Mouse (Mus musculus) embryonic facial prominence, embryonic 11.5 days (tissue): ENCODE measurements around the gene Il9r. TPM values are rescaled to one million over a fixed set of nuclear protein-coding genes. Genes with fewer than 3 reads are reported as not detected.

Source experiments
- ATAC-seq: fragments of 200-750 bp; cut with Nextera tagmentation; replicated peaks from 2 replicates; pipeline ENCODE4 v1.8.0; 2017; ENCODE audit warnings: low read depth; ENCODE audit not compliant: insufficient number of reproducible peaks, low FRiP score, low TSS enrichment
- DNase-seq: peaks from one replicate; pipeline ENCODE4 v3.0.0-alpha.2; 2015; ENCODE audit warnings: low spot score
- H3K27ac ChIP-seq: fragments of 300-500 bp; sonication (generic); replicated peaks from 2 replicates; pipeline ENCODE4 v1.5.1; 2014; ENCODE audit warnings: mild to moderate bottlenecking, low read depth, low read length, control low read depth
- H3K27me3 ChIP-seq: fragments of 300-500 bp; sonication (generic); 2 replicates; pipeline ENCODE4 v1.6.1; 2014; ENCODE audit warnings: mild to moderate bottlenecking, low read length, moderate library complexity, mixed read lengths; ENCODE audit not compliant: control insufficient read depth, insufficient read depth
- H3K36me3 ChIP-seq: fragments of 300-500 bp; sonication (generic); replicated peaks from 2 replicates; pipeline ENCODE4 v1.6.1; 2014; ENCODE audit warnings: low read depth, mild to moderate bottlenecking, low read length, moderate library complexity, mixed read lengths; ENCODE audit not compliant: control insufficient read depth, insufficient read depth
- H3K4me1 ChIP-seq: fragments of 300-500 bp; sonication (generic); 2 replicates; pipeline ENCODE4 v1.6.1; 2014; ENCODE audit warnings: low read length, mixed read lengths; ENCODE audit not compliant: control insufficient read depth, insufficient read depth
- H3K4me2 ChIP-seq: fragments of 300-500 bp; sonication (generic); 2 replicates; pipeline ENCODE4 v1.6.1; 2014; ENCODE audit warnings: low read depth, mild to moderate bottlenecking, control low read depth, low read length, moderate library complexity
- H3K4me3 ChIP-seq: fragments of 300-500 bp; sonication (generic); 2 replicates; pipeline ENCODE4 v1.5.1; 2014; ENCODE audit warnings: low read depth, low read length, control low read depth
- H3K9ac ChIP-seq: fragments of 300-500 bp; sonication (generic); replicated peaks from 2 replicates; pipeline ENCODE4 v1.6.1; 2014; ENCODE audit warnings: mild to moderate bottlenecking, control low read depth, low read length
- H3K9me3 ChIP-seq: fragments of 300-500 bp; sonication (generic); replicated peaks from 2 replicates; pipeline ENCODE4 v1.6.1; 2016; ENCODE audit warnings: mild to moderate bottlenecking, low read length, inconsistent platforms, mixed read lengths; ENCODE audit not compliant: control insufficient read depth
- WGBS: fragments of 180-500 bp; shearing (Covaris S2); extraction: QIAGEN DNeasy Blood & Tissue Kit; methylation state at CpG from one replicate; pipeline ENCODE4 v1.1.7; 2014; 5-methylcytosine and 5-hydroxymethylcytosine counted together
- polyA plus RNA-seq: library from polyadenylated mRNA; unstranded; fragments of >200 nt; fragmentation: Nextera tagmentation; extraction: Ambion mirVana; gene quantifications from 2 replicates; pipeline ENCODE4 v1.2.1, GENCODE M21; 2014

The Il9r gene
- polyA plus RNA-seq, 1 experiment from 2014 or later, result not detected

DNA sequence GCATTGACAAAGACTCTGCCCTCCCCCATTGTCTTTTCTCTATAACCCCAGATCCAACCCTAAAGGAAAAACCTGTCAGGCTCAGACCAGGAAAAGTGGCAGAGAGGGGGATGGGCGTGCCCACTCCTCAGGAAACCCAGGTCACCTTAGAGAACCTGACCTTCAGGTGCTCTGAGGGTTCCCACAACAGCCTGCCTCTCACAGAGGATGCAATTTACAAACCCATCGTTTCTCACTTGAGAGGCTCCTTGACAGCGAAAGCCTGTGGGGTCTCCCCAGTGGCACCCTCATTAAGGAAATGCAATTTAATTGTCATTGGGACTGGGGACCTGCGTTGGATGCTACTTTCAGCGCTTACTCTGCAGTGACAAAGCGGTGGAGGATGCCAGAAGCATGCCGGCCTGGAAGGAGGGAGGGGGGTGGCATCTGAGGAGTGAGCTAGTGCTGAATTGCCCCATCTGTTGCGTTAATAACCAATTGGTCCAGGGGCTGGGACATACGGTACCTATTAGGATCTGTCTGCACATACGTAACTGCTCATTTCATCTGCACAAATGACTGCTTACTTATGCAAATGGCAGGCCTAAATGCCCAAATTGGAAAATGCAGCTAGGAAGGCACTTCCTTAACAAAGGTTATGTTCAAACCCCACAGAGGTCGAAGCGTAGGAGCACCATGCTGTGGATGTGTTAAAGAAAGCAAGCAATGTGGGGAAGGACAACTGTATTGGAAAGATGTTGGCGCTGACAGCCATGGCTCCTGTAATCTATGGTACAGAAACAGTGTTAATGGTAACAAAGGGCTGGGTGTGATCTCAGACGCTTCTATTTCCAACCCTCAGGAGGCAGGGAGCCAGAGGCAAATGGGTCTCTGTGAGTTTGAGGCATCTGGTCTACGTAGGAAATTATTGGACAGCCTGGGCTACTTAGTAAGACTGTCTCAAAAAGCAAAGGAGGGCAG is 58.2 kb downstream of the Il9r start:
- H3K4me2 ChIP-seq, result no peak overlapping the region
- no peaks in the 10 kb centered on the region; the same call in 1 of the 2 replicates for H3K4me1 ChIP-seq
- 49% methylated on average over 15 of the region's 15 CpGs for WGBS
- no peak overlapping the region for H3K4me3 ChIP-seq
- no peak overlapping the region for H3K27ac ChIP-seq
- H3K9ac ChIP-seq, result no peak overlapping the region
- DNase-seq (peak; percentile 61), ATAC-seq (peak; percentile 64; the same call in 1 of the 2 replicates)
- H3K27me3 ChIP-seq, result no peaks in the 10 kb centered on the region
- H3K36me3 ChIP-seq, result no peaks in the 10 kb centered on the region
- no peaks in the 10 kb centered on the region for H3K9me3 ChIP-seq

DNA sequence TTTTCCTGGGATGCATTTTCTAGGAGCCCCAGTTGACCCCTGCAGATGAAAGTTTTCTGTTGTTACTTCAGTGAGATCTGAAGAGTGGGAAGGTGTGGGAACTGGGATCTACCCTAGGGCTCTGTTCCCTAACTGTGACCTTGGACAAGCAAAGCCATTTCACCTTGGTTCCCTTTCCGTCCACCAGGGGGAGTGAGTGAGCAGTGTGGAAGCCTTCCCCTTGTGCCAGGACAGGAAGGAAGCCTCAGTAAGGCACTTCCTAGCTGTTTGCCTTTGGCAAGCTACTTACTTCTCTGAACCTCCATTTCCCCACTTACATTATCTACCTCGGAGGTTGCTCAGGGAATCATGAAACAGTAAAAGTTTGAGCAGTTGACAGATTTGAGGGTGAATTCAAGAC is 59.0 kb downstream of the Il9r start:
- Histone ChIP-seq H3K36me3 (no peaks in the 10 kb centered on the region), H3K4me2 (no peak overlapping the region), H3K9me3 (no peaks in the 10 kb centered on the region), H3K27ac (no peak overlapping the region), H3K27me3 (no peaks in the 10 kb centered on the region), H3K9ac (no peak overlapping the region), H3K4me1 (no peaks in the 10 kb centered on the region; the same call in 1 of the 2 replicates), H3K4me3 (no peak overlapping the region)
- DNase-seq (peak; percentile 81), ATAC-seq (no peak)
- WGBS, result 17% methylated on average over 2 of the region's 2 CpGs

DNA sequence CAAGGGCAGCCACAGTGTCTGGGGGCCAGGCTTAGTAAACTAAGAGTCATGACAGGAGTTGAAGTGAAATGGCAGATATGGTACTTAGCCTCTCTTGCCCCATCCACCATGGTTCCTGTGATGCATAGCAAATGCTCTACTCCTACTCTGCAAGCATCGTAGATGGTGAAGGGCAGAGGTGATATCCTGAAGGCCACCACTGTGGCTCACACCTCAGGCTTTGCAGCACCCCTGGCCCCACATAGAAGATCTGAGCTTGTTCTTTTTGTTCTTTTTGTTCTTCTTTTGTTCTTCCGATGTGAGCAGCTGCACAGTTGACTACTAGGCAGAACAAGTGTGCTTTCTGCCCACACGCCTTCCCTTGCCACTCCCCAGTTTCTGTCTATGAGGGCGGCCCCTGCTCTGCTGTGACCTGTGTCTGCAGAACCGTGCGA is 60.5 kb downstream of the Il9r start:
- H3K9me3 ChIP-seq, result no peaks in the 10 kb centered on the region
- DNase-seq, result no peak
- no peak overlapping the region for H3K4me3 ChIP-seq
- no peak for ATAC-seq
- no peak overlapping the region for H3K27ac ChIP-seq
- no peaks in the 10 kb centered on the region for H3K27me3 ChIP-seq
- no peaks in the 10 kb centered on the region; the same call in 1 of the 2 replicates for H3K4me1 ChIP-seq
- no peaks in the 10 kb centered on the region for H3K36me3 ChIP-seq
- H3K4me2 ChIP-seq, result no peak overlapping the region
- H3K9ac ChIP-seq, result no peak overlapping the region
- WGBS, result 80% methylated on average over 6 of the region's 6 CpGs

DNA sequence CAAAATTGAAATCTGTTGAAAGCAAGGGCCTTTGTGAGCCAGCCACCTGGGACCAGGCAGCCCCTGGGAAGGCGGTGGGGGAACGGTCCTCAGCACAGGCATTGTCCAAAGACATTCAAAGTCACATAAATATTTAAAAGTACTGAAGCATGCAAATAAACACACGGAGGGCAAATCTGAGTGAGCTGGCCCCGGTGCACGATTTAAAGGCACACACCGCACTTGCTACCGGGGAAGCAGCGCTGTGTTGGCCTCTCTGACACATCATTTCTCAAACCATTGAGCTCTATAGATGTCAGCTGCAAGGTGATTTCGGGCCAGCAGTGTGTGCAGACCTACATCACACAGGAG is 61.5 kb downstream of the Il9r start:
- H3K27ac ChIP-seq, result no peak overlapping the region
- no peak for ATAC-seq

DNA sequence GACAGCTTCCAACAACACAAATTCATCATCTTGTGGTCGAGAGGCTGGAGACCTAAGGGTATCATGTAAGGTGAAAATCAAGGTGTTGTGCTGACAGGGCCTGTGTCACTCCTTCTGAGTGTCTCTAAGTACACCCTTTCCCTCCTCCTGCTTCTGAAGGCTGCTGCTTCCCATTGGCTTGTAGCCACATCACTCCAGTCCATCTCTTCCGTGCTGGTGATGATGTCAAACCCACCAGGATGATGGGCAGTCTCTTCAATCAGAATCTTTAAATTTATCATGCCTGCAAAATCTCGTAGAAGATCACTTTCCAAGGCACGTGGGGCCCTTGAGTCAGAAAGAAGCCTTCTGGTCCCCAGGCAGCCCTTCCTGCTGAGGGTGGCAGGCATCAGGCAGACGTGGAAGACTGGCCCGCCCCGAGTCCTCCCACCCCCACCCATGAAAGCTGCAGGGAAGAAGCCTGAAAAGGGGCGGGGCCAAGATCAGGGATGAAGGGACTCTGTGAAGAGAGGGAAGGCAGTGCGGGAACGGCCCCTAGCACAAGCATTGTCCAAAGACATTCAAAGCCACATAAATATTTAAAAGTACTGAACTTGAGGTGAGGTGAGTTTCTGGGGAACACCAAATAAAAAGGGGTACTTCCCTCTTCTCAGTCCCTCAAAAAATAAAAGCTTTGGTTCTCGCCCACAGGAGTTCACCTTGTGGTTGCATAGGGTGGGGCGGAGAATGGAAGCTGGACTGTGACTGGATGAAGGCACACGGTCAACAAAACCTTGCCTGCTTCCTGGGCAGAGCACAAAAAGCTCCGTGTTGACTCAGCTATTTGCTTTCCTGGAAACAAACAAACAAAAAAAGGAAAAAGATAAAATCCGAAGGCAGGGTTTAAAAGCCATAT is 62.1 kb downstream of the Il9r start:
- Histone ChIP-seq H3K4me1 (no peaks in the 10 kb centered on the region; the same call in 1 of the 2 replicates), H3K27me3 (no peaks in the 10 kb centered on the region), H3K36me3 (no peaks in the 10 kb centered on the region), H3K4me3 (no peak overlapping the region), H3K27ac (no peak overlapping the region), H3K9me3 (no peaks in the 10 kb centered on the region), H3K4me2 (no peak overlapping the region), H3K9ac (no peak overlapping the region)
- ATAC-seq (0 out of 2 replicates have a peak, but pooled peaks have one; percentile 50), DNase-seq (peak; percentile 19)
- 38% methylated on average over 15 of the region's 15 CpGs for WGBS

More for the DNA sequence above, 61.5 kb downstream of the Il9r start:
- Histone ChIP-seq H3K9ac (no peak overlapping the region), H3K27me3 (no peaks in the 10 kb centered on the region), H3K4me2 (no peak overlapping the region), H3K4me3 (no peak overlapping the region), H3K36me3 (no peaks in the 10 kb centered on the region), H3K4me1 (no peaks in the 10 kb centered on the region; the same call in 1 of the 2 replicates), H3K9me3 (no peaks in the 10 kb centered on the region)
- WGBS, result 72% methylated on average over 9 of the region's 9 CpGs
- no peak for DNase-seq

Other genes with a start within 250 kb of the Il9r start
- 0.17 TPM in 1 of 2 replicates, not detected in the other for gene 4930524B15Rik, start 234.7 kb downstream of the Il9r start, polyA plus RNA-seq
- gene Nsg2, start 199.8 kb downstream of the Il9r start, polyA plus RNA-seq, result 8.0 and 9.8 TPM in 2 replicates
- 91.8 and 94.6 TPM in 2 replicates for gene Snrnp25, start 5.1 kb upstream of the Il9r start, polyA plus RNA-seq
- 21.6 and 24.0 TPM in 2 replicates for gene Rhbdf1, start 22.0 kb upstream of the Il9r start, polyA plus RNA-seq
- gene Mpg, start 26.2 kb upstream of the Il9r start, polyA plus RNA-seq, result 29.6 and 30.9 TPM in 2 replicates
- 23.4 and 28.7 TPM in 2 replicates for gene Nprl3, start 67.4 kb upstream of the Il9r start, polyA plus RNA-seq
- gene Hba-x, start 76.1 kb upstream of the Il9r start, polyA plus RNA-seq, result 2,193 and 2,570 TPM in 2 replicates
- gene Hba-a1, start 83.2 kb upstream of the Il9r start, polyA plus RNA-seq, result 2,270 and 2,500 TPM in 2 replicates
- gene Hbq1b, start 86.7 kb upstream of the Il9r start, polyA plus RNA-seq, result 6.3 and 6.8 TPM in 2 replicates
- gene Hba-a2, start 96.2 kb upstream of the Il9r start, polyA plus RNA-seq, result 4,574 and 5,165 TPM in 2 replicates
- gene Hbq1a, start 99.8 kb upstream of the Il9r start, polyA plus RNA-seq, result 0.50 TPM in 1 of 2 replicates, not detected in the other
- 17.2 and 18.0 TPM in 2 replicates for gene Sh3pxd2b, start 147.5 kb upstream of the Il9r start, polyA plus RNA-seq